Mouse (Mus musculus) spleen, adult 18-20 months (tissue): ENCODE results near the gene Olfr177.

ENCODE experiments used
- DNase-seq, 2 experiments: peaks; one replicate each; pipeline ENCODE4 v3.0.0; 2022; ENCODE audit warnings: mixed read lengths in 2 of 2

Gene Olfr177

DNA sequence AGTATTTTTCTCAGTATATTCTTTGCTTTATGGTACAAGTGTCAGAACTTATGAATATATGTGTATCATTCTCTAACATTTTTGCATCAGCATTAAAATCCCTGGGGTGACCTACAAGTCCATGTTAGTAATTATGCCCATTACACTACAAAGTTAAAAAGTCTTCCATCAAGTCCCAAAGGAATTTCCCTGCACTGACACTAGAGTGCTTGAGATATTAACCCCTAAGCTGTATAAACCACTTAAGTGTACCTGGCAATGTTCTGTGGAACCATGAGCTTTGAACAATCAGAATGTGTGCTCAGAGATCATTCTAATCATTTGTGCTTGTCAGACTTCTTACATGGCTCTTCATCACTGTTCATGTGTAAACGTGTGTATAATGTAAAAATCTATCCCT, at the start of gene Olfr177:
Gene Olfr177 (minus strand): TSS at position 101 of the 400 bp plus-strand sequence.
- DNase-seq, result no peak

DNA sequence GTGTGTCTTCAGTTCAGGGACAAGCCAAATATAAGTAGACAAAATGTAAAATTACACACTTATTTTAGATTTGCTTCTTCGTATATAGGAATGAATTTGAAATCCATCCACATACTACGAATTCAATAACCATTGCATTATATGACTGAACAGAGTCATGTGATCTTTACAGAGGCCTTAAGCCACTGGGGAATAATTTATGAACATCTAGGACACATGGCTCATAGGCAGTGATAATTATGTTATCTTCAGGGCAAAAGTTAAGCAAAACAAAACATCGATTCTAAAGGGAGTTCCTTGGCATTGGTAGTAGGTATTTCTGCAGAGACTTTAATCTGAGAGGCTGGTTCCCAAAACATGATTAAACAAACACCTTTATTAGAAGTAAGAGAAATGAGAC, 17.4 kb upstream of the Olfr177 start, which contains the start of gene Olfr178:
Gene Olfr178 (minus strand): TSS at position 101 of the 400 bp plus-strand sequence.
- no peak for DNase-seq

DNA sequence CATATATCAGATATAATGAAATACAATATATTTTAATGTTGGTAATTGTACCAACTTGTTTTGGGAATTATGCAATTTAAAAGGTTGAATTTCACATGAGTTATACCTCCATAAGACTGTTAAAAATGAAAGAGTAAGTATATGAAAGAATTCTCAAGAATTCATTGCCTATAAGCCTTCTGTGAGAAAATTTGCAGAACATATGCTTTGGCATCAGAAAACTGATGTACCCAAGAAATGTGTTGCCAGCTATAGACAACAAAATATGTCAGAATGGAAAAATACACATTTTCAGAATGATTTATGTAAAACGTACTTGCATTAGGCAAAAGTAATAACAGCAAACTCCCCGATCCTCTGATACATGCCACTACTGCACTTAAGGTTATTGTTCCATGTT, 9.8 kb upstream of the Olfr177 start:
- no peak for DNase-seq

DNA sequence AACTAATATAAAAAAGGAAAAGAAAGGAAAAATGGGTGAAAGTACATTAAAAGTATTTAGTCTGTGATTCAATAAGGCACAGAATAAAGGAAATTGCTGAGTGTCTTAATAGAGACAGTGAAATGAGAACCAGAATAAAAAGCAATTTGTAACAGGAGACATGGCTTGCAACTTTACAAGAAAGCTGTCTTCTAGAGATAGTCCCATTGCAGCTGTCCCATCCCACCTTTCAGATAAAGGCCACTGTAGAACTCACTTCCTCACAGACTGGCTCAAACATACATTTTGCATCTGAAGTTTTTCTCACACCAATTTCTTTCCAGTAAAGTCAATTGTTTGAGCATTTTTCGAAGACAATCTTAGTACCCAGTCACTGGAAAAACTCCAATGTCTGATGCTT, 13.1 kb downstream of the Olfr177 start:
- DNase-seq, result no peak

DNA sequence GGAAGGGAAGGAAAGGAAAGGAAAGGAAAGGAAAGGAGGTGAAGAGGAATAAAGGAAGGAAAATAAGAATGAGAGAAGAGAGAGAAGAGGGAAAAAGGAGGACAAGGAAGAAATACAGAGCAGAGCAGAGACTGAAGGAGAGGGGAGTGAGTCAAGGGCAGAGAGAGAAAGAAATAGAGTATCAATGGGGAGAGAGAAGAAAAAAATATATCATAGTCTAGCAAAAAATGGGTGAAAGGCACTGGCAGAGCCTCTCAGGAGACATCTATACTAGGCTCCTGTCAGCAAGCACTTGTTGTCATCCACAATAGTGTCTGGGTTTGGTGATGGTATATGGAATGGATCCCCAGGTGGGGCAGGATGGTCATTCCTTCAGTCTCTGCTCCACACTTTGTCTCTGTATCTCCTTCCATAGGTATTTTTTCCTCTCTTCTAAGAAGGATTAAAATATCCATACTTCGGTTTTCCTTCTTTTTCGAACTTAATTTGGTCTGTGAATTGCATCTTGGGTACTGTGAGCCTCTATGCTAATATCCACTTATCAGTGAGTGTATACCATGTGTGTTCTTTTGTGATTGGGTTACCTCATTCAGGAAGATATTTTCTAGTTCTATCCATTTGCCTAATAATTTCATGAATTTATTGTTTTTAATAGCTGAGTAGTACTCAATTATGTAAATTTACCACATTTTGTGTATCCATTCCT, 14.4 kb downstream of the Olfr177 start:
- DNase-seq, result no peak

DNA sequence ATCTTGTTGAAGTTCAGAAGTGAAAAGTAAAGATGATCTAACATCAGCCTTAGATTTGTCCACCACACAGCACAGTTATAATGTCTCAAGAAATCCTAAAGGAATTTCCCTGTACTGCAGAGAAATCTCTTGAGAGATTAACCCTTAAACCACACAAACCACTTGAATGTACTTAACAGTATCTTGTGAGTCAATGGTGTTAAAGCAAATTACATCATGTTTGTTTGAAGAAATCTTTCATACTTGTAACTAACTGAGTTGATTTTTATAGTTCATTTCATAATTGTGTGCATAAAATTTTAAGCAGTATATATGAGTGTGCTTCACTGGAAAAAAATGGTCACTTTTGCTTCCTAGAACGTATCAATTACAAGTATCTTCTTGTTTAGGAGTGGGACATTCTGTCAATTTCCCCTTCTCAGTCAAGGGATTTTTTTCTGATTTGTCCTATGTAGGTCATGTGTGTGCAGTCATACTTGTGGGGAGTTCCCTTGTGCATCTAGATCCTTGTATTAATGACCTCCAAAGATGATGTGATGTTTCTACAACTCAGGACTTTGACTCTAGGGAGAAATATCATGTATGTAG, 47.7 kb downstream of the Olfr177 start, which contains the start of gene Olfr175-ps1:
Gene Olfr175-ps1 (minus strand): TSS at position 51 of the 588 bp plus-strand sequence.
- DNase-seq, result no peak
